Mouse (Mus musculus): Measurements from ENCODE around the gene Myo10.

DNA sequence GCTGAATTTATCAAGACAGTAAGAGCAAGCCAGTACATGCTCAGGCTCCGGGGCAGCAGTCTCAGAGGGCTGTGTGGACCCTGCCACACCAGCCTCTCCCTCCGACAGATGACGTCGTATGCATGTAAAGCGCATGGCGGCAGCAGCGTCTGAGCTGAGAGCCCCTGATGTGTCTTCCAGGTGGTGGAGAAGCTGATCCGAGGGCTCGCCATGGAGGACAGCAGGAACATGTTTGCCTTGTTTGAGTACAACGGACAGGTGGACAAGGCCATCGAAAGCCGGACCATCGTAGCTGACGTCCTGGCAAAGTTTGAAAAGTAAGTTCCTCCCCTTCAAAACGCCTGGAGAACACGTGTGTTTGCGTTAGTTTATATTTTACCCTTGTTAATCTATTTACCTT is 184.0 kb downstream of the Myo10 start:
- TF ChIP-seq GATA1 (IDR thresholded peaks at IDR 0.05; ENCODE audit: borderline replicate concordance, low read length): no peak
- no peak for TF ChIP-seq FLI1 (IDR thresholded peaks at IDR 0.05; ENCODE audit: low read length)
